ENCODE assay signal across 15 mouse cellular contexts in genomic region chr9:50667579-50668498, GRCm38 (mm10).
"Had no signal": no experiment of that assay in that cellular context is flagged by ENCODE, and none has a peak within 500 bp of the region (broad histone marks: within the 10 kb centered on the region; RNA-seq: fewer than 3 reads in every experiment).

No protein-coding gene starts in this region.

- DNase-seq: kidney, adult 11 months; kidney, adult 9 months; kidney, postnatal 36 days; left cerebral cortex, postnatal 4 days; retina, postnatal 1 day; right cerebral cortex, postnatal 4 days; spleen, adult 18-20 months; thymus, postnatal 36 days had no signal

- H3K4me3 ChIP-seq: limb, embryonic 13.5 days; liver, embryonic 15.5 days; lung, embryonic 15.5 days; midbrain, embryonic 12.5 days; neural tube, embryonic 13.5 days had no signal

- H3K9ac ChIP-seq: limb, embryonic 13.5 days; liver, embryonic 15.5 days; lung, embryonic 15.5 days; midbrain, embryonic 12.5 days; neural tube, embryonic 13.5 days had no signal

- H3K27ac ChIP-seq: kidney, postnatal 0 days; limb, embryonic 13.5 days; liver, embryonic 15.5 days; lung, embryonic 15.5 days; midbrain, embryonic 12.5 days; neural tube, embryonic 13.5 days had no signal

- ATAC-seq: midbrain, embryonic 16.5 days had no signal

- H3K4me2 ChIP-seq: limb, embryonic 13.5 days; liver, embryonic 15.5 days; lung, embryonic 15.5 days; midbrain, embryonic 12.5 days; neural tube, embryonic 13.5 days had no signal

- H3K27me3 ChIP-seq: limb, embryonic 13.5 days; liver, embryonic 15.5 days; lung, embryonic 15.5 days; midbrain, embryonic 12.5 days; neural tube, embryonic 13.5 days had no signal

- H3K9me3 ChIP-seq: limb, embryonic 13.5 days; liver, embryonic 15.5 days; lung, embryonic 15.5 days; midbrain, embryonic 12.5 days; neural tube, embryonic 13.5 days had no signal

- H3K4me1 ChIP-seq: limb, embryonic 13.5 days; lung, embryonic 15.5 days; midbrain, embryonic 12.5 days; neural tube, embryonic 13.5 days had no signal

- H3K36me3 ChIP-seq: liver, embryonic 15.5 days; lung, embryonic 15.5 days had no signal
